Mouse (Mus musculus) liver, postnatal 0 days (tissue): Measurements from ENCODE around the gene Vrk1.

Source experiments
- CTCF ChIP-seq: sonication (generic); IDR thresholded peaks from 2 replicates; pipeline ENCODE4 v1.5.1; 2016; ENCODE audit warnings: antibody characterized with exemption, low read depth
- EP300 ChIP-seq: IDR thresholded peaks from 2 replicates; pipeline ENCODE4 v1.6.1; 2016; ENCODE audit warnings: antibody characterized with exemption, low read depth, mild to moderate bottlenecking

- TF ChIP-seq CTCF (no peak), EP300 (no peak)
Observed at GRCm38 (mm10) chr12:106027372-106027771, 17.3 kb downstream of the Vrk1 start.
